Mouse (Mus musculus) intestine, postnatal 0 days (tissue): ENCODE data around the gene Tmcc3. TPM values are rescaled to one million over a fixed set of nuclear protein-coding genes. Genes with fewer than 3 reads are reported as not detected.

Experiments
- ATAC-seq: fragments of 200-750 bp; cut with Nextera tagmentation; 2 replicates; pipeline ENCODE4 v1.8.0; 2017; ENCODE audit warnings: mild to moderate bottlenecking, moderate TSS enrichment, moderate library complexity
- H3K27ac ChIP-seq: fragments of 300-500 bp; sonication (generic); 2 replicates; pipeline ENCODE4 v1.5.1; 2014; ENCODE audit warnings: mild to moderate bottlenecking, low read depth, low read length, moderate library complexity
- H3K27me3 ChIP-seq: fragments of 300-500 bp; sonication (generic); replicated peaks from 2 replicates; pipeline ENCODE4 v1.6.1; 2014; ENCODE audit warnings: low read length, mixed read lengths; ENCODE audit not compliant: control insufficient read depth, insufficient read depth
- H3K36me3 ChIP-seq: fragments of 300-500 bp; sonication (generic); 2 replicates; pipeline ENCODE4 v1.6.1; 2014; ENCODE audit warnings: mild to moderate bottlenecking, moderate library complexity; ENCODE audit not compliant: control insufficient read depth, insufficient read depth
- H3K4me1 ChIP-seq: fragments of 300-500 bp; sonication (generic); replicated peaks from 2 replicates; pipeline ENCODE4 v1.6.1; 2014; ENCODE audit warnings: antibody characterized with exemption, low read length, mixed read lengths; ENCODE audit not compliant: control insufficient read depth, insufficient read depth
- H3K4me2 ChIP-seq: fragments of 300-500 bp; sonication (generic); replicated peaks from 2 replicates; pipeline ENCODE4 v1.6.1; 2014; ENCODE audit warnings: low read depth, mild to moderate bottlenecking, moderate library complexity
- H3K4me3 ChIP-seq: fragments of 300-500 bp; sonication (generic); 2 replicates; pipeline ENCODE4 v1.5.1; 2014; ENCODE audit warnings: low read depth, low read length
- H3K9ac ChIP-seq: fragments of 300-500 bp; sonication (generic); 2 replicates; pipeline ENCODE4 v1.6.1; 2014; ENCODE audit warnings: mild to moderate bottlenecking, low read depth, low read length
- H3K9me3 ChIP-seq: fragments of 300-500 bp; sonication (generic); 2 replicates; pipeline ENCODE4 v1.6.1; 2016; ENCODE audit warnings: mixed run types; ENCODE audit not compliant: control insufficient read depth
- CTCF ChIP-seq: sonication (generic); IDR thresholded peaks from 2 replicates; pipeline ENCODE4 v1.5.1; 2016; ENCODE audit warnings: low read depth, mild to moderate bottlenecking, control low read depth, antibody characterized with exemption, moderate library complexity
- WGBS: fragments of 180-500 bp; shearing (Covaris S2); extraction: QIAGEN DNeasy Blood & Tissue Kit; methylation state at CpG from one replicate; pipeline ENCODE4 v1.1.7; 2014; 5-methylcytosine and 5-hydroxymethylcytosine counted together
- polyA plus RNA-seq: library from polyadenylated mRNA; unstranded; fragments of >200 nt; fragmentation: Nextera tagmentation; extraction: Ambion mirVana; gene quantifications from 2 replicates; pipeline ENCODE4 v1.2.1, GENCODE M21; 2015

Gene Tmcc3
- polyA plus RNA-seq, 1 experiment from 2014 or later = 10.0 TPM

GRCm38 (mm10) chr10:94477366-94478225 lies 165.8 kb downstream of the Tmcc3 start:
- Histone ChIP-seq H3K4me1 (no peaks in the 10 kb centered on the region), H3K9ac (no peak overlapping the region), H3K4me2 (no peak overlapping the region), H3K36me3 (no peaks in the 10 kb centered on the region), H3K4me3 (no peak overlapping the region), H3K9me3 (0 out of 2 replicates have a peak, but pooled peaks cover 6% of the 10 kb centered on the region), H3K27me3 (no peaks in the 10 kb centered on the region), H3K27ac (no peak overlapping the region)
- TF ChIP-seq CTCF = no peak
- WGBS = 94% methylated on average over 13 of the region's 13 CpGs
- ATAC-seq = no peak

- Histone ChIP-seq H3K4me2 (no peak overlapping the region), H3K27me3 (no peaks in the 10 kb centered on the region), H3K4me3 (no peak overlapping the region), H3K36me3 (no peaks in the 10 kb centered on the region), H3K9me3 (0 out of 2 replicates have a peak, but pooled peaks cover 6% of the 10 kb centered on the region), H3K27ac (peak overlapping the region; percentile 8; the same call in 1 of the 2 replicates), H3K4me1 (no peaks in the 10 kb centered on the region), H3K9ac (no peak overlapping the region)
- no peak for TF ChIP-seq CTCF
- 70% methylated on average over 13 of the region's 13 CpGs for WGBS
- ATAC-seq = no peak
Measured at GRCm38 (mm10) chr10:94479646-94480045, 167.9 kb downstream of the Tmcc3 start.

GRCm38 (mm10) chr10:94480380-94481101 lies 168.8 kb downstream of the Tmcc3 start:
- Histone ChIP-seq H3K27me3 (no peaks in the 10 kb centered on the region), H3K4me2 (no peak overlapping the region), H3K27ac (no peak overlapping the region), H3K4me1 (no peaks in the 10 kb centered on the region), H3K9ac (no peak overlapping the region), H3K36me3 (no peaks in the 10 kb centered on the region), H3K9me3 (0 out of 2 replicates have a peak, but pooled peaks cover 6% of the 10 kb centered on the region), H3K4me3 (no peak overlapping the region)
- no peak for TF ChIP-seq CTCF
- 75% methylated on average over 13 of the region's 13 CpGs for WGBS
- ATAC-seq = no peak

- Histone ChIP-seq H3K4me1 (no peaks in the 10 kb centered on the region), H3K9me3 (0 out of 2 replicates have a peak, but pooled peaks cover 6% of the 10 kb centered on the region), H3K27ac (no peak overlapping the region), H3K9ac (no peak overlapping the region), H3K4me3 (no peak overlapping the region), H3K4me2 (no peak overlapping the region), H3K27me3 (no peaks in the 10 kb centered on the region), H3K36me3 (no peaks in the 10 kb centered on the region)
- ATAC-seq = no peak
- no peak for TF ChIP-seq CTCF
Measured at GRCm38 (mm10) chr10:94481613-94482012, 169.9 kb downstream of the Tmcc3 start.

- H3K4me1 ChIP-seq = no peaks in the 10 kb centered on the region
- 0 out of 2 replicates have a peak, but pooled peaks cover 6% of the 10 kb centered on the region for H3K9me3 ChIP-seq
- no peaks in the 10 kb centered on the region for H3K27me3 ChIP-seq
- no peak overlapping the region for H3K9ac ChIP-seq
- no peak overlapping the region for H3K4me2 ChIP-seq
- no peak overlapping the region for H3K27ac ChIP-seq
- WGBS = 70% methylated on average over 2 of the region's 2 CpGs
- no peak overlapping the region for H3K4me3 ChIP-seq
- ATAC-seq = no peak
- H3K36me3 ChIP-seq = no peaks in the 10 kb centered on the region
- TF ChIP-seq CTCF = no peak
Measured at GRCm38 (mm10) chr10:94486179-94486578, 174.4 kb downstream of the Tmcc3 start.

GRCm38 (mm10) chr10:94489509-94489908 lies 177.8 kb downstream of the Tmcc3 start:
- Histone ChIP-seq H3K4me3 (no peak overlapping the region), H3K27ac (no peak overlapping the region), H3K9me3 (no peaks in the 10 kb centered on the region), H3K9ac (no peak overlapping the region), H3K4me1 (no peaks in the 10 kb centered on the region), H3K27me3 (no peaks in the 10 kb centered on the region), H3K4me2 (no peak overlapping the region), H3K36me3 (no peaks in the 10 kb centered on the region)
- WGBS = 58% methylated on average over 4 of the region's 4 CpGs
- ATAC-seq = peak; percentile 96
- TF ChIP-seq CTCF = no peak
